Mouse (Mus musculus): ENCODE data around the gene Itgb6. TPM values are rescaled to one million over a fixed set of nuclear protein-coding genes. Genes with fewer than 3 reads are reported as not detected.
A peak's percentile ranks its signal among the peaks of the same experiment; 100 is the strongest.

The Itgb6 gene
- polyA plus RNA-seq (2012; rRNA removed): 0.02 TPM in 1 of 2 replicates, not detected in the other

DNA sequence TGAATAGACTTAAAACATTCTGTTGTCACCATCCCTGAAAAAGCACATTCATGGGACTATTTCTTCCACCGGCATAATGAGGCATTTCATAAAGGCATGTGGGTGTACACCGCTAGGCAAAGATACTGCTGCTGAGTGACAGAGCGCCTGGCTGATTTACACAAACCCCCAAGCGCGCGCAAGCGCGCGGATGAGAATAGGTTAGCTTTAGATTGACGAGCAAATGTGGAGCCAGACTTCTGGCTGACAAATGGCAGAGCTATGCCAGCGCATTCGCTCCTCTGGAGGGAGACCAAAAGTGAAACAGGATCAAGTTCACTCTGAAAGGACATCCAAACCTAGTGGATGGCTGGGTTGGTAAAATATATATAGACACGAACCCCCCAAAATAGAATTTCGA is at the start of gene Itgb6:
Gene Itgb6 (minus strand): TSS at position 130 of the 400 bp plus-strand sequence.
- Histone ChIP-seq H3K27ac (ENCODE audit: insufficient read depth, low read length) (no peak within 1 kb of the TSS), H3K4me1 (ENCODE audit: control insufficient read depth, insufficient read depth, low read length) (peaks cover 3% of the 10 kb centered on the region; the same call in 1 of the 2 replicates), H3K4me3 (ENCODE audit: insufficient read depth, low read length) (no peak within 1 kb of the TSS)
- TF ChIP-seq POLR2A (IDR thresholded peaks at IDR 0.05; ENCODE audit: extremely low read depth, insufficient read depth, low read length) (no peak), CTCF (IDR thresholded peaks at IDR 0.05; ENCODE audit: extremely low read depth, insufficient read depth, low read length) (no peak)

GRCm38 (mm10) chr2:60766420-60766819 is 44.0 kb upstream of the Itgb6 start:
- Histone ChIP-seq H3K4me3 (ENCODE audit: insufficient read depth, low read length) (no peak overlapping the region), H3K27ac (ENCODE audit: insufficient read depth, low read length) (no peak overlapping the region), H3K4me1 (ENCODE audit: control insufficient read depth, insufficient read depth, low read length) (no peaks in the 10 kb centered on the region)
- no peak for TF ChIP-seq POLR2A (IDR thresholded peaks at IDR 0.05; ENCODE audit: extremely low read depth, insufficient read depth, low read length)
- no peak for TF ChIP-seq CTCF (IDR thresholded peaks at IDR 0.05; ENCODE audit: extremely low read depth, insufficient read depth, low read length)

GRCm38 (mm10) chr2:60756218-60756617 is 33.8 kb upstream of the Itgb6 start:
- H3K4me3 ChIP-seq (ENCODE audit: insufficient read depth, low read length): no peak overlapping the region
- no peak overlapping the region for H3K27ac ChIP-seq (ENCODE audit: insufficient read depth, low read length)
- TF ChIP-seq CTCF (IDR thresholded peaks at IDR 0.05; ENCODE audit: extremely low read depth, insufficient read depth, low read length) (no peak), POLR2A (IDR thresholded peaks at IDR 0.05; ENCODE audit: extremely low read depth, insufficient read depth, low read length) (no peak)

GRCm38 (mm10) chr2:60755101-60755500 is 32.7 kb upstream of the Itgb6 start:
- Histone ChIP-seq H3K4me1 (ENCODE audit: control insufficient read depth, insufficient read depth, low read length) (no peaks in the 10 kb centered on the region), H3K27ac (ENCODE audit: insufficient read depth, low read length) (no peak overlapping the region), H3K4me3 (ENCODE audit: insufficient read depth, low read length) (no peak overlapping the region)
- no peak for TF ChIP-seq POLR2A (IDR thresholded peaks at IDR 0.05; ENCODE audit: extremely low read depth, insufficient read depth, low read length)
- no peak for TF ChIP-seq CTCF (IDR thresholded peaks at IDR 0.05; ENCODE audit: extremely low read depth, insufficient read depth, low read length)

More at GRCm38 (mm10) chr2:60756218-60756617, 33.8 kb upstream of the Itgb6 start:
- H3K4me1 ChIP-seq (ENCODE audit: control insufficient read depth, insufficient read depth, low read length): no peaks in the 10 kb centered on the region

- no peaks in the 10 kb centered on the region for H3K4me1 ChIP-seq (ENCODE audit: control insufficient read depth, insufficient read depth, low read length)
- H3K27ac ChIP-seq (ENCODE audit: insufficient read depth, low read length): no peak overlapping the region
- H3K4me3 ChIP-seq (ENCODE audit: insufficient read depth, low read length): no peak overlapping the region
- TF ChIP-seq POLR2A (IDR thresholded peaks at IDR 0.05; ENCODE audit: extremely low read depth, insufficient read depth, low read length): no peak
- TF ChIP-seq CTCF (IDR thresholded peaks at IDR 0.05; ENCODE audit: extremely low read depth, insufficient read depth, low read length): no peak
Measured at GRCm38 (mm10) chr2:60751274-60751673, 28.8 kb upstream of the Itgb6 start.

DNA sequence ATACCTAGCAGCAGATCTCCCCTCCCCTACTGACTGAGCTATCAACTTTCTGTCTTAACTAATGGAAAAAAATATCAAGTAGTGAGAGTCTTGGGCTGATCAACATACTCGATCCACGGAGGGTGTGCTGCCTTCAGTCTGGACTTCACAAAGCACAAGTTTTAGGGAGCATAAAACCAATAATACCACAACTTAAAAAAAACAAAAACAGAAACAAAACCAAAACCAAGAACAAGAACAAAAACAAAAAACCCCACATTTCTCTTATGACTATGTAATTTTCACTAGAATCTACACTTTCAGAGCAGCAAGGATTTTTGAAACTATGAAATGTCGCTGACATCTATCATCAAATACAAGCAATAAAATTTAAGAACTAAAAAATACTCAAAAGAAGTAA is 28.1 kb upstream of the Itgb6 start:
- Histone ChIP-seq H3K4me1 (ENCODE audit: control insufficient read depth, insufficient read depth, low read length) (no peaks in the 10 kb centered on the region), H3K27ac (ENCODE audit: insufficient read depth, low read length) (no peak overlapping the region), H3K4me3 (ENCODE audit: insufficient read depth, low read length) (no peak overlapping the region)
- TF ChIP-seq CTCF (IDR thresholded peaks at IDR 0.05; ENCODE audit: extremely low read depth, insufficient read depth, low read length) (no peak), POLR2A (IDR thresholded peaks at IDR 0.05; ENCODE audit: extremely low read depth, insufficient read depth, low read length) (no peak)

DNA sequence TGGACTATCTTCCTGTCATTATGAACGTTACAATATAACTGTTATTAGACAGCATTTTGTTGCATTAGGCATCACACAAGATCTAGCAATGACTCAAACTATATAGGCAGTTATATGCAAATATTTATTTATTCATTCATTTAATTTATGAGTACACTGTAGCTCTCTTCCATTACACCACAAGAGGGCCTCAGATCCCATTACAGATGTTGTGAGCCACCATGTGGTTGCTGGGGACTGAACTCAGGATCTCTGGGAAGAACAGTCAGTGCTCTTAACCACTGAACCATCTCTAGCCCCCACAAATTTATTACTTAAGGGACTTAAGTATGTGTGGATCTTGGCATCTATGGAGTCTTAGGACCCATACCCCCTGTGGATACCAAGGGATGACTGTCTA is 26.1 kb upstream of the Itgb6 start:
- H3K27ac ChIP-seq (ENCODE audit: insufficient read depth, low read length): no peak overlapping the region
- H3K4me1 ChIP-seq (ENCODE audit: control insufficient read depth, insufficient read depth, low read length): no peaks in the 10 kb centered on the region
- no peak for TF ChIP-seq POLR2A (IDR thresholded peaks at IDR 0.05; ENCODE audit: extremely low read depth, insufficient read depth, low read length)
- peak; percentile 15; the same call in 1 of the 2 replicates for TF ChIP-seq CTCF (IDR thresholded peaks at IDR 0.05; ENCODE audit: extremely low read depth, insufficient read depth, low read length)
- no peak overlapping the region for H3K4me3 ChIP-seq (ENCODE audit: insufficient read depth, low read length)

DNA sequence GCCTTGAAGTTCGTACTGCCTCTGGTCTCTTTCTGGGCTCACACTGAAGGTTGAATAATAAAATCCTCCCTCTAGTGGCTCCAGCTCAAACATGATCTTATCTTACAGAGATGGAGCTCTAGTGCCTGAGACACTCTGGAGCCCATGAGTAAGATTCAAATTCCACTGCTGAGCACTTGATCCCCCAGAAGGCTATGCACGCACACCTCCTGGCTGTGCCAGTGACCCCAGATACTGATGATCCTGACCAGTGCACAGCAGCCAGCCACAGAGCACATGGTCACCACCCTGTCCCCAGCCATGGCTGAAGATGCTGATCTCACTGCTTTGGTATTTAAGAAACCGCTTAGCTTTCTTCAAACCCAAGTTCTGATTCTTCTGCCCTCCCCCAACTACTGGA is 25.1 kb upstream of the Itgb6 start:
- H3K4me3 ChIP-seq (ENCODE audit: insufficient read depth, low read length): no peak overlapping the region
- no peak overlapping the region for H3K27ac ChIP-seq (ENCODE audit: insufficient read depth, low read length)
- no peak for TF ChIP-seq POLR2A (IDR thresholded peaks at IDR 0.05; ENCODE audit: extremely low read depth, insufficient read depth, low read length)
- no peak for TF ChIP-seq CTCF (IDR thresholded peaks at IDR 0.05; ENCODE audit: extremely low read depth, insufficient read depth, low read length)
- no peaks in the 10 kb centered on the region for H3K4me1 ChIP-seq (ENCODE audit: control insufficient read depth, insufficient read depth, low read length)

DNA sequence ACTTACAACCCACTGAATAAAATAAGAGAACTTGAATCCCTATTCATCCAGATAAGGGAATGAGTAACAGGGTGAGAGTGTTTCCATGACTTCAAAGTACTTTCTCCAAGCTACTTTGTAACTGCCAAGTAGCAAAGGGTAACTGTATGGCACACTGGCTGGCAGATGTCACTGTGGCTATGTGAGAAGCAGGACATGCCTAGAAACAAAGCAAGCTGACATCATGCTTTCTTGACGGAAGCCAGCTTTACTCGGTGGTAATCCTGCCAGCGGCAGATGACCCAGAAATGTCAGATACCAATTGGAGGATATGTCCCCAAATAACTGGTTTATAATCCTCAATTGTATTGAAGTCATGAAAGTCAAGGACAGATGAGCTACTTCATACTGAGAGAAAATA is 22.2 kb upstream of the Itgb6 start:
- H3K4me3 ChIP-seq (ENCODE audit: insufficient read depth, low read length): no peak overlapping the region
- TF ChIP-seq POLR2A (IDR thresholded peaks at IDR 0.05; ENCODE audit: extremely low read depth, insufficient read depth, low read length) (no peak), CTCF (IDR thresholded peaks at IDR 0.05; ENCODE audit: extremely low read depth, insufficient read depth, low read length) (no peak)
- no peaks in the 10 kb centered on the region for H3K4me1 ChIP-seq (ENCODE audit: control insufficient read depth, insufficient read depth, low read length)
- no peak overlapping the region for H3K27ac ChIP-seq (ENCODE audit: insufficient read depth, low read length)

- TF ChIP-seq CTCF (IDR thresholded peaks at IDR 0.05; ENCODE audit: extremely low read depth, insufficient read depth, low read length): no peak
- TF ChIP-seq POLR2A (IDR thresholded peaks at IDR 0.05; ENCODE audit: extremely low read depth, insufficient read depth, low read length): no peak
- H3K27ac ChIP-seq (ENCODE audit: insufficient read depth, low read length): no peak overlapping the region
- H3K4me3 ChIP-seq (ENCODE audit: insufficient read depth, low read length): no peak overlapping the region
Measured at GRCm38 (mm10) chr2:60739389-60740137, 17.1 kb upstream of the Itgb6 start.

More at GRCm38 (mm10) chr2:60739389-60740137, 17.1 kb upstream of the Itgb6 start:
- no peaks in the 10 kb centered on the region for H3K4me1 ChIP-seq (ENCODE audit: control insufficient read depth, insufficient read depth, low read length)

Data from cortical plate, adult 2 months (tissue).